Mouse (Mus musculus): Measurements from ENCODE around the gene OR5BS1P. TPM values are rescaled to one million over a fixed set of nuclear protein-coding genes. Genes with fewer than 3 reads are reported as not detected.

Gene OR5BS1P
- polyA plus RNA-seq, 1 experiment from 2014 or later, result not detected

DNA sequence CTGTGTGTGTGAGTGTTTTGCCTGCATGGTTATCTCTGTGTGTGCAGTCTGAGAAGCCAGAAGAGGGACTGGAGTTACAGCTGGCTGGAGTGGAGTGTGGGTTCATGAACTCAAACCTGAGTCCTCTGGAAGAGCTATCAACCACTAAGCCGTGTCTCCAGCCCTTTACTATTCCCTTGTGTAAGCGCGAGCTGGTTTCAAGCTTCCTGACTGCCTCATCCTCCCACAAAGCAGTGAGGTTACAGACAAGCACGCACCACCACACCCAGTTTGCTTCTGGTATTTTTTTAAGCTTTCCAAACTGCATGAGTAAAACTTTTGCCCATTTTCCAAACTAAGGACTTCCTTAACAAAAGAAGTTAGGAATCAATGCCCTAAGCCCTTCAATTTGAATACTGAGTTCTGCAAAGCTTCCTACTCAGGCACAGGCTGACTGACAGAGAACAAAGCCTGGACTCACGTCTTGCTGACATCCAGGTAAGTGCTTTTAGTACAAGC, 58.4 kb downstream of the OR5BS1P start:
- 95% methylated on average over 5 of the region's 5 CpGs for WGBS
- ATAC-seq (ENCODE audit: low FRiP score, low read depth), result no peak
- Histone ChIP-seq H3K4me2 (no peak overlapping the region), H3K36me3 (peaks cover 76% of the 10 kb centered on the region), H3K4me1 (replicated peaks) (peaks cover 29% of the 10 kb centered on the region), H3K27ac (replicated peaks) (no peak overlapping the region), H3K9me3 (no peaks in the 10 kb centered on the region), H3K4me3 (no peak overlapping the region), H3K27me3 (no peaks in the 10 kb centered on the region), H3K9ac (no peak overlapping the region)

Small RNAs within 50 kb of the gene (microRNA-seq; reads per million reads assigned to microRNA genes)
- 0.65 reads per million for gene Mir1291

Other genes with a start within 250 kb of the OR5BS1P start
- not detected in 2 replicates for gene Gm44579, start 248.9 kb upstream of the OR5BS1P start, polyA plus RNA-seq (2015; fragmentation: Nextera tagmentation; extraction: Ambion mirVana)
- gene Olfr287, start 248.8 kb upstream of the OR5BS1P start, polyA plus RNA-seq (2015; fragmentation: Nextera tagmentation; extraction: Ambion mirVana), result 0.12 and 0.21 TPM in 2 replicates
- not detected in 2 replicates for gene Olfr286, start 235.4 kb upstream of the OR5BS1P start, polyA plus RNA-seq (2015; fragmentation: Nextera tagmentation; extraction: Ambion mirVana)
- gene H1fnt, start 212.6 kb upstream of the OR5BS1P start, polyA plus RNA-seq (2015; fragmentation: Nextera tagmentation; extraction: Ambion mirVana), result not detected in 2 replicates
- 10.9 and 11.7 TPM in 2 replicates for gene Zfp641, start 173.7 kb upstream of the OR5BS1P start, polyA plus RNA-seq (2015; fragmentation: Nextera tagmentation; extraction: Ambion mirVana)
- not detected in 2 replicates for gene Olfr285, start 152.5 kb upstream of the OR5BS1P start, polyA plus RNA-seq (2015; fragmentation: Nextera tagmentation; extraction: Ambion mirVana)
- not detected in 2 replicates for gene Olfr284, start 128.9 kb upstream of the OR5BS1P start, polyA plus RNA-seq (2015; fragmentation: Nextera tagmentation; extraction: Ambion mirVana)
- gene Olfr283, start 89.0 kb upstream of the OR5BS1P start, polyA plus RNA-seq (2015; fragmentation: Nextera tagmentation; extraction: Ambion mirVana), result not detected in 2 replicates
- not detected in 2 replicates for gene Olfr282, start 38.7 kb upstream of the OR5BS1P start, polyA plus RNA-seq (2015; fragmentation: Nextera tagmentation; extraction: Ambion mirVana)
- gene Olfr281, start 17.3 kb upstream of the OR5BS1P start, polyA plus RNA-seq (2015; fragmentation: Nextera tagmentation; extraction: Ambion mirVana), result not detected in 2 replicates
- gene Lalba, start 12.8 kb downstream of the OR5BS1P start, polyA plus RNA-seq (2015; fragmentation: Nextera tagmentation; extraction: Ambion mirVana), result not detected in 2 replicates
- gene Olfr279, start 22.5 kb downstream of the OR5BS1P start, polyA plus RNA-seq (2015; fragmentation: Nextera tagmentation; extraction: Ambion mirVana), result not detected in 2 replicates
- gene Kansl2, start 64.4 kb downstream of the OR5BS1P start, polyA plus RNA-seq (2015; fragmentation: Nextera tagmentation; extraction: Ambion mirVana), result 108 TPM in 2 replicates
- gene Ccnt1, start 101.0 kb downstream of the OR5BS1P start, polyA plus RNA-seq (2015; fragmentation: Nextera tagmentation; extraction: Ambion mirVana), result 64.7 and 65.6 TPM in 2 replicates
- not detected in 2 replicates for gene 4930415O20Rik, start 101.1 kb downstream of the OR5BS1P start, polyA plus RNA-seq (2015; fragmentation: Nextera tagmentation; extraction: Ambion mirVana)
- gene Adcy6, start 140.2 kb downstream of the OR5BS1P start, polyA plus RNA-seq (2015; fragmentation: Nextera tagmentation; extraction: Ambion mirVana), result 10.6 and 13.1 TPM in 2 replicates
- gene Cacnb3, start 160.9 kb downstream of the OR5BS1P start, polyA plus RNA-seq (2015; fragmentation: Nextera tagmentation; extraction: Ambion mirVana), result 130 and 136 TPM in 2 replicates
- gene Ddx23, start 193.0 kb downstream of the OR5BS1P start, polyA plus RNA-seq (2015; fragmentation: Nextera tagmentation; extraction: Ambion mirVana), result 19.4 and 24.8 TPM in 2 replicates
- 10.3 and 10.4 TPM in 2 replicates for gene Rnd1, start 207.6 kb downstream of the OR5BS1P start, polyA plus RNA-seq (2015; fragmentation: Nextera tagmentation; extraction: Ambion mirVana)
- gene Ccdc65, start 238.3 kb downstream of the OR5BS1P start, polyA plus RNA-seq (2015; fragmentation: Nextera tagmentation; extraction: Ambion mirVana), result 6.8 TPM in 2 replicates

Data from hindbrain, embryonic 15.5 days (tissue).